Mouse (Mus musculus): ENCODE data around the gene Hoxa7. TPM values are rescaled to one million over a fixed set of nuclear protein-coding genes. Genes with fewer than 3 reads are reported as not detected.
A peak's percentile ranks its signal among the peaks of the same experiment; 100 is the strongest.

The Hoxa7 gene
- not detected for total RNA-seq (2021)

- intact Hi-C loops (cut with DNase I), result loop anchor here (2.0 to 5.0 kb wide), 5 partner anchors 351 to 1039 kb away; no protein-coding TSS in a partner anchor
- peak; percentile 78 to 81 for DNase-seq (ENCODE audit: low spot score in 2 of 2)
Observed at GRCm38 (mm10) chr6:52221337-52221992, at the start of gene Hoxa7. Gene Hoxa7 (minus strand): TSS chr6:52221854.

- DNase-seq (ENCODE audit: low spot score in 2 of 2), result peak; percentile 61 to 63
Observed at GRCm38 (mm10) chr6:52270494-52271480, 49.1 kb upstream of the Hoxa7 start.

GRCm38 (mm10) chr6:52268756-52269155 is 47.1 kb upstream of the Hoxa7 start:
- DNase-seq (ENCODE audit: low spot score in 2 of 2), result no peak
- intact Hi-C loops (cut with DNase I), result no loop called here

More at GRCm38 (mm10) chr6:52270494-52271480, 49.1 kb upstream of the Hoxa7 start:
- intact Hi-C loops (cut with DNase I), result loop anchor here (1.0 to 5.0 kb wide), 3 partner anchors 37 to 452 kb away; no protein-coding TSS in a partner anchor

GRCm38 (mm10) chr6:52268341-52268740 is 46.7 kb upstream of the Hoxa7 start:
- DNase-seq (ENCODE audit: low spot score in 2 of 2), result no peak
- intact Hi-C loops (cut with DNase I), result no loop called here

- DNase-seq (ENCODE audit: low spot score in 2 of 2), result no peak
Observed at GRCm38 (mm10) chr6:52267691-52268090, 46.0 kb upstream of the Hoxa7 start.

GRCm38 (mm10) chr6:52267221-52267620 is 45.6 kb upstream of the Hoxa7 start:
- intact Hi-C loops (cut with DNase I), result no loop called here
- DNase-seq (ENCODE audit: low spot score in 2 of 2), result no peak

More at GRCm38 (mm10) chr6:52267691-52268090, 46.0 kb upstream of the Hoxa7 start:
- intact Hi-C loops (cut with DNase I), result no loop called here

GRCm38 (mm10) chr6:52266666-52266985 is 45.0 kb upstream of the Hoxa7 start:
- no peak for DNase-seq (ENCODE audit: low spot score in 2 of 2)
- intact Hi-C loops (cut with DNase I), result no loop called here

GRCm38 (mm10) chr6:52265913-52266665 is 44.4 kb upstream of the Hoxa7 start:
- intact Hi-C loops (cut with DNase I), result no loop called here
- no peak for DNase-seq (ENCODE audit: low spot score in 2 of 2)

- intact Hi-C loops (cut with DNase I), result no loop called here
- no peak for DNase-seq (ENCODE audit: low spot score in 2 of 2)
Observed at GRCm38 (mm10) chr6:52265306-52265912, 43.8 kb upstream of the Hoxa7 start.

- DNase-seq (ENCODE audit: low spot score in 2 of 2), result no peak
- intact Hi-C loops (cut with DNase I), result no loop called here
Observed at GRCm38 (mm10) chr6:52264106-52264790, 42.6 kb upstream of the Hoxa7 start.

- intact Hi-C loops (cut with DNase I), result no loop called here
- DNase-seq (ENCODE audit: low spot score in 2 of 2), result no peak
Observed at GRCm38 (mm10) chr6:52263321-52263585, 41.6 kb upstream of the Hoxa7 start.

- no peak for DNase-seq (ENCODE audit: low spot score in 2 of 2)
- intact Hi-C loops (cut with DNase I), result no loop called here
Observed at GRCm38 (mm10) chr6:52262463-52263320, 41.0 kb upstream of the Hoxa7 start.

GRCm38 (mm10) chr6:52261751-52262462 is 40.3 kb upstream of the Hoxa7 start:
- intact Hi-C loops (cut with DNase I), result no loop called here

GRCm38 (mm10) chr6:52260654-52261575 is 39.3 kb upstream of the Hoxa7 start, which contains the start of gene Hoxa13:
Gene Hoxa13 (minus strand): TSS chr6:52260880.
- intact Hi-C loops (cut with DNase I), result no loop called here

More at GRCm38 (mm10) chr6:52261751-52262462, 40.3 kb upstream of the Hoxa7 start:
- no peak for DNase-seq (ENCODE audit: low spot score in 2 of 2)

GRCm38 (mm10) chr6:52259811-52260261 is 38.2 kb upstream of the Hoxa7 start:
- intact Hi-C loops (cut with DNase I), result loop anchor here (5.0 kb wide), 5 partner anchors 98 to 1083 kb away; partner anchors contain the start of gene Hoxa2
- no peak for DNase-seq (ENCODE audit: low spot score in 2 of 2)

More at GRCm38 (mm10) chr6:52260654-52261575, 39.3 kb upstream of the Hoxa7 start, which contains the start of gene Hoxa13:
- no peak for DNase-seq (ENCODE audit: low spot score in 2 of 2)

All from left cerebral cortex, postnatal 25 days (tissue).